Mouse (Mus musculus) liver, embryonic 14 days (tissue): Measurements from ENCODE around the gene Chst13. TPM values are rescaled to one million over a fixed set of nuclear protein-coding genes. Genes with fewer than 3 reads are reported as not detected.

Experiments used
- polyA plus RNA-seq: library from polyadenylated mRNA; depleted of rRNA; stranded (reverse); fragments of >200 nt; gene quantifications from 2 replicates; pipeline ENCODE4 v1.2.3, GENCODE M21; 2012; rRNA removed

Gene Chst13
- 8.1 and 9.9 TPM in 2 replicates for polyA plus RNA-seq

GRCm38 (mm10) chr6:90324991-90325390, at the start of gene Chst13:
Gene Chst13, minus strand, starts transcription at chr6:90325185.

GRCm38 (mm10) chr6:90368976-90369724, 44.2 kb upstream of the Chst13 start, which contains the start of gene Zxdc:
Gene Zxdc, plus strand, starts transcription at chr6:90369492.

GRCm38 (mm10) chr6:90332561-90333425, 7.8 kb upstream of the Chst13 start, which contains the start of gene Uroc1:
Gene Uroc1, plus strand, starts transcription at chr6:90333284.

GRCm38 (mm10) chr6:90300919-90301318, 24.1 kb downstream of the Chst13 start, which contains the start of gene BC048671:
Gene BC048671, plus strand, starts transcription at chr6:90301219.

Other genes with a start within 250 kb of the Chst13 start
- gene Vmn1r49, start 246.7 kb downstream of the Chst13 start, polyA plus RNA-seq = not detected in 2 replicates
- gene Vmn1r50, start 223.8 kb downstream of the Chst13 start, polyA plus RNA-seq = not detected in 2 replicates
- gene Vmn1r51, start 202.6 kb downstream of the Chst13 start, polyA plus RNA-seq = not detected in 2 replicates
- gene Vmn1r52, start 150.4 kb downstream of the Chst13 start, polyA plus RNA-seq = not detected in 2 replicates
- not detected in 2 replicates for gene V1ra8, start 122.4 kb downstream of the Chst13 start, polyA plus RNA-seq
- gene Vmn1r53, start 100.7 kb downstream of the Chst13 start, polyA plus RNA-seq = 0.02 TPM in 1 of 2 replicates, not detected in the other
- not detected in 2 replicates for gene Vmn1r54, start 78.9 kb downstream of the Chst13 start, polyA plus RNA-seq
- gene BC048671, start 24.0 kb downstream of the Chst13 start, polyA plus RNA-seq = not detected in 2 replicates
- gene Uroc1, start 8.1 kb upstream of the Chst13 start, polyA plus RNA-seq = 13.0 and 16.6 TPM in 2 replicates
- gene Zxdc, start 44.3 kb upstream of the Chst13 start, polyA plus RNA-seq = 2.9 and 3.4 TPM in 2 replicates
- gene Cfap100, start 103.6 kb upstream of the Chst13 start, polyA plus RNA-seq = 0.03 and 0.05 TPM in 2 replicates
- gene Klf15, start 137.4 kb upstream of the Chst13 start, polyA plus RNA-seq = 6.5 and 7.0 TPM in 2 replicates
- 9.1 and 10.2 TPM in 2 replicates for gene Aldh1l1, start 161.2 kb upstream of the Chst13 start, polyA plus RNA-seq